25 mouse cellular contexts compared by ENCODE assay signal in the genomic region with DNA sequence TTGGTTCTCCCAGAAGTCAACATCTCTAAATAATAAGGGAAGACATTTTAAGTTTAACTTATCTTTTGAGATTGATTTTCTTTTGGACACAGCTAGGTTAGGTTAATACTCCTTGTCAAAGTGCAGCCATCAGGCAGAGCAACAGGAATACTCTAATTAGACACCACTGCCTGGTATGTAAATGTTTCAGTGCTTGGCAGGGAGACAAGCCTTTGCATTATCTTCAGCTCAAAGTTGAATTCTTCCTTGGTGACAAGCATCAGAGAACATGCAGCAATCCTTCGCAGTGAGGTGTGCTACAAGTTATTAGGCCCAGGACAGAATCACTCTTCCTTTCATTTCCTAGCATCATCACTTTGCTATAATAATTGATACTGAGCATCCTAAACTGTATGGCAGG.
"Had no signal": no experiment of that assay in that cellular context is flagged by ENCODE, and none has a peak within 500 bp of the region (broad histone marks: within the 10 kb centered on the region; RNA-seq: fewer than 3 reads in every experiment).

No protein-coding gene starts in this region.

- H3K4me3 ChIP-seq: heart, adult 2 months; heart, embryonic 13.5 days; heart, embryonic 15.5 days; hindbrain, embryonic 13.5 days; hindbrain, embryonic 15.5 days; layer of hippocampus, adult 2 months; left cerebral cortex, adult 2 months; limb, embryonic 10.5 days; limb, embryonic 12.5 days had no signal

- H3K27ac ChIP-seq: heart, adult 2 months; heart, embryonic 13.5 days; heart, embryonic 15.5 days; hindbrain, embryonic 13.5 days; hindbrain, embryonic 15.5 days; hindbrain, postnatal 0 days; layer of hippocampus, adult 2 months; left cerebral cortex, adult 2 months; limb, embryonic 10.5 days; limb, embryonic 12.5 days had no signal

- H3K27me3 ChIP-seq: heart, embryonic 13.5 days; heart, embryonic 15.5 days; hindbrain, embryonic 13.5 days; hindbrain, embryonic 15.5 days; limb, embryonic 12.5 days had no signal

- ATAC-seq: hindbrain, postnatal 0 days; intestine, embryonic 16.5 days had no signal

- H3K36me3 ChIP-seq: heart, embryonic 13.5 days; heart, embryonic 15.5 days; hindbrain, embryonic 13.5 days; hindbrain, embryonic 15.5 days; limb, embryonic 10.5 days; limb, embryonic 12.5 days had no signal

- H3K9me3 ChIP-seq: heart, embryonic 13.5 days; heart, embryonic 15.5 days; hindbrain, embryonic 13.5 days; hindbrain, embryonic 15.5 days; limb, embryonic 10.5 days; limb, embryonic 12.5 days had no signal

- H3K4me1 ChIP-seq: heart, embryonic 13.5 days; heart, embryonic 15.5 days; hindbrain, embryonic 13.5 days; hindbrain, embryonic 15.5 days; limb, embryonic 10.5 days; limb, embryonic 12.5 days had no signal

- H3K4me2 ChIP-seq: heart, embryonic 11.5 days; heart, embryonic 13.5 days; heart, embryonic 15.5 days; hindbrain, embryonic 13.5 days; hindbrain, embryonic 15.5 days; limb, embryonic 12.5 days; liver, embryonic 11.5 days had no signal

- DNase-seq: gastrocnemius, postnatal 14 days; gastrocnemius, postnatal 36 days; heart, adult 11 months; heart, adult 2 months; heart, postnatal 14 days; heart, postnatal 36 days; kidney, adult 11 months; kidney, adult 2 months; kidney, adult 9 months; kidney, postnatal 10 days; kidney, postnatal 25 days; kidney, postnatal 4 days; liver had no signal

- H3K9ac ChIP-seq: heart, embryonic 13.5 days; heart, embryonic 15.5 days; hindbrain, embryonic 13.5 days; hindbrain, embryonic 15.5 days; limb, embryonic 12.5 days had no signal
